Mouse (Mus musculus): ENCODE data around the gene Thy1. TPM values are rescaled to one million over a fixed set of nuclear protein-coding genes. Genes with fewer than 3 reads are reported as not detected.

Gene Thy1
- polyA plus RNA-seq, 1 experiment from 2014 or later, result 1.4 TPM

- Histone ChIP-seq H3K9ac (no peak overlapping the region), H3K27me3 (replicated peaks) (no peaks in the 10 kb centered on the region), H3K9me3 (no peaks in the 10 kb centered on the region), H3K36me3 (no peaks in the 10 kb centered on the region; the same call in 1 of the 2 replicates), H3K4me2 (no peak overlapping the region), H3K4me1 (peaks cover 42% of the 10 kb centered on the region), H3K4me3 (replicated peaks) (no peak overlapping the region), H3K27ac (no peak overlapping the region)
- WGBS, result 61% methylated on average over 10 of the region's 10 CpGs
- no peak for ATAC-seq (ENCODE audit: insufficient read depth, low FRiP score, low read depth)
Observed at GRCm38 (mm10) chr9:44079997-44080780, 37.0 kb downstream of the Thy1 start.

- no peak for ATAC-seq (ENCODE audit: insufficient read depth, low FRiP score, low read depth)
- Histone ChIP-seq H3K27ac (no peak overlapping the region), H3K4me3 (replicated peaks) (no peak overlapping the region), H3K36me3 (no peaks in the 10 kb centered on the region; the same call in 1 of the 2 replicates), H3K4me2 (no peak overlapping the region), H3K4me1 (peaks cover 48% of the 10 kb centered on the region), H3K9me3 (no peaks in the 10 kb centered on the region), H3K9ac (no peak overlapping the region), H3K27me3 (replicated peaks) (0 out of 2 replicates have a peak, but pooled peaks cover 4% of the 10 kb centered on the region)
- WGBS, result 67% methylated on average over 5 of the region's 5 CpGs
Observed at GRCm38 (mm10) chr9:44080953-44081352, 37.8 kb downstream of the Thy1 start.

GRCm38 (mm10) chr9:44081581-44081980, 38.4 kb downstream of the Thy1 start:
- Histone ChIP-seq H3K4me2 (no peak overlapping the region), H3K36me3 (no peaks in the 10 kb centered on the region), H3K27ac (no peak overlapping the region), H3K4me1 (peaks cover 54% of the 10 kb centered on the region), H3K27me3 (replicated peaks) (0 out of 2 replicates have a peak, but pooled peaks cover 6% of the 10 kb centered on the region), H3K4me3 (replicated peaks) (no peak overlapping the region), H3K9me3 (no peaks in the 10 kb centered on the region), H3K9ac (no peak overlapping the region)
- ATAC-seq (ENCODE audit: insufficient read depth, low FRiP score, low read depth), result no peak
- 74% methylated on average over 5 of the region's 5 CpGs for WGBS

- WGBS, result 94% methylated on average over 5 of the region's 5 CpGs
- H3K36me3 ChIP-seq, result no peaks in the 10 kb centered on the region
- H3K9ac ChIP-seq, result no peak overlapping the region
- peaks cover 59% of the 10 kb centered on the region for H3K4me1 ChIP-seq
- H3K4me3 ChIP-seq (replicated peaks), result no peak overlapping the region
- H3K4me2 ChIP-seq, result no peak overlapping the region
- H3K27ac ChIP-seq, result no peak overlapping the region
- ATAC-seq (ENCODE audit: insufficient read depth, low FRiP score, low read depth), result no peak
- H3K9me3 ChIP-seq, result no peaks in the 10 kb centered on the region
- 0 out of 2 replicates have a peak, but pooled peaks cover 6% of the 10 kb centered on the region for H3K27me3 ChIP-seq (replicated peaks)
Observed at GRCm38 (mm10) chr9:44082266-44082665, 39.1 kb downstream of the Thy1 start.

GRCm38 (mm10) chr9:44083392-44084121, 40.4 kb downstream of the Thy1 start:
- Histone ChIP-seq H3K4me3 (replicated peaks) (peak overlapping the region; percentile 58), H3K9me3 (no peaks in the 10 kb centered on the region), H3K27ac (peak overlapping the region; percentile 64), H3K36me3 (no peaks in the 10 kb centered on the region), H3K4me2 (peak overlapping the region; percentile 100), H3K4me1 (peaks cover 61% of the 10 kb centered on the region), H3K9ac (no peak overlapping the region), H3K27me3 (replicated peaks) (0 out of 2 replicates have a peak, but pooled peaks cover 6% of the 10 kb centered on the region)
- 10% methylated on average over 23 of the region's 23 CpGs for WGBS
- ATAC-seq (ENCODE audit: insufficient read depth, low FRiP score, low read depth), result no peak

GRCm38 (mm10) chr9:44084236-44084635, 41.1 kb downstream of the Thy1 start:
- H3K36me3 ChIP-seq, result no peaks in the 10 kb centered on the region
- peak overlapping the region; percentile 64; the same call in 1 of the 2 replicates for H3K27ac ChIP-seq
- no peaks in the 10 kb centered on the region for H3K9me3 ChIP-seq
- 0 out of 2 replicates have a peak overlapping the region, but pooled peaks have one; percentile 68 for H3K9ac ChIP-seq
- H3K4me2 ChIP-seq, result peak overlapping the region; percentile 100
- WGBS, result 2% methylated on average over 14 of the region's 14 CpGs
- no peak for ATAC-seq (ENCODE audit: insufficient read depth, low FRiP score, low read depth)
- 0 out of 2 replicates have a peak, but pooled peaks cover 6% of the 10 kb centered on the region for H3K27me3 ChIP-seq (replicated peaks)
- peak overlapping the region; percentile 58 for H3K4me3 ChIP-seq (replicated peaks)
- H3K4me1 ChIP-seq, result peaks cover 54% of the 10 kb centered on the region

GRCm38 (mm10) chr9:44084659-44085229, 41.6 kb downstream of the Thy1 start:
- peak overlapping the region; percentile 58 for H3K4me3 ChIP-seq (replicated peaks)
- H3K27ac ChIP-seq, result 0 out of 2 replicates have a peak overlapping the region, but pooled peaks have one; percentile 64
- H3K4me1 ChIP-seq, result peaks cover 49% of the 10 kb centered on the region
- H3K36me3 ChIP-seq, result no peaks in the 10 kb centered on the region
- under 1% methylated on average over 62 of the region's 62 CpGs for WGBS
- ATAC-seq (ENCODE audit: insufficient read depth, low FRiP score, low read depth), result peak; percentile 78
- H3K9ac ChIP-seq, result peak overlapping the region; percentile 68
- peak overlapping the region; percentile 100 for H3K4me2 ChIP-seq
- 0 out of 2 replicates have a peak, but pooled peaks cover 6% of the 10 kb centered on the region for H3K27me3 ChIP-seq (replicated peaks)
- H3K9me3 ChIP-seq, result no peaks in the 10 kb centered on the region

GRCm38 (mm10) chr9:44085276-44085675, 42.1 kb downstream of the Thy1 start:
- H3K27ac ChIP-seq, result no peak overlapping the region
- H3K27me3 ChIP-seq (replicated peaks), result 0 out of 2 replicates have a peak, but pooled peaks cover 6% of the 10 kb centered on the region
- H3K4me1 ChIP-seq, result peaks cover 48% of the 10 kb centered on the region
- H3K4me3 ChIP-seq (replicated peaks), result peak overlapping the region; percentile 58
- no peaks in the 10 kb centered on the region for H3K9me3 ChIP-seq
- ATAC-seq (ENCODE audit: insufficient read depth, low FRiP score, low read depth), result no peak
- H3K9ac ChIP-seq, result peak overlapping the region; percentile 68
- H3K4me2 ChIP-seq, result peak overlapping the region; percentile 100
- no peaks in the 10 kb centered on the region for H3K36me3 ChIP-seq
- WGBS, result 4% methylated on average over 10 of the region's 10 CpGs

- H3K9me3 ChIP-seq, result no peaks in the 10 kb centered on the region
- H3K27ac ChIP-seq, result no peak overlapping the region
- H3K27me3 ChIP-seq (replicated peaks), result 0 out of 2 replicates have a peak, but pooled peaks cover 6% of the 10 kb centered on the region
- peak overlapping the region; percentile 58; the same call in 1 of the 2 replicates for H3K4me3 ChIP-seq (replicated peaks)
- ATAC-seq (ENCODE audit: insufficient read depth, low FRiP score, low read depth), result no peak
- no peak overlapping the region for H3K9ac ChIP-seq
- 66% methylated on average over 15 of the region's 15 CpGs for WGBS
- H3K36me3 ChIP-seq, result no peaks in the 10 kb centered on the region
- H3K4me1 ChIP-seq, result peaks cover 43% of the 10 kb centered on the region
- H3K4me2 ChIP-seq, result peak overlapping the region; percentile 100
Observed at GRCm38 (mm10) chr9:44085741-44086665, 42.8 kb downstream of the Thy1 start.

GRCm38 (mm10) chr9:44086960-44087359, 43.8 kb downstream of the Thy1 start:
- ATAC-seq (ENCODE audit: insufficient read depth, low FRiP score, low read depth), result no peak
- Histone ChIP-seq H3K4me3 (replicated peaks) (no peak overlapping the region), H3K27me3 (replicated peaks) (0 out of 2 replicates have a peak, but pooled peaks cover 6% of the 10 kb centered on the region), H3K36me3 (no peaks in the 10 kb centered on the region), H3K9me3 (no peaks in the 10 kb centered on the region), H3K4me1 (peaks cover 43% of the 10 kb centered on the region), H3K4me2 (no peak overlapping the region), H3K9ac (no peak overlapping the region), H3K27ac (no peak overlapping the region)
- WGBS, result 51% methylated on average over 10 of the region's 10 CpGs

Data from stomach, embryonic 15.5 days (tissue).